Mouse (Mus musculus) megakaryocyte progenitor cell, adult 5-6 weeks (primary cell): ENCODE data around the gene Tsc22d3. TPM values are rescaled to one million over a fixed set of nuclear protein-coding genes. Genes with fewer than 3 reads are reported as not detected.

ENCODE experiments used
- ATAC-seq: replicated peaks from 2 replicates; pipeline ENCODE4 v1.8.0; 2016; ENCODE audit warnings: mild to moderate bottlenecking, moderate TSS enrichment, inconsistent platforms; ENCODE audit not compliant: poor library complexity
- total RNA-seq, 2 experiments: library from RNA; stranded (forward) in 1 of 2; stranded (reverse) in 1 of 2; fragments of 157-497, 149-512 nt in 1 of 2; fragments of 200-1000 nt in 1 of 2; gene quantifications; 2 replicates each; pipeline versions ENCODE4 v1.2.3 to v1.2.4; 2015 to 2017

The Tsc22d3 gene
- total RNA-seq (2015), result 24.6 and 26.8 TPM in 2 replicates
- total RNA-seq (2017), result 25.3 and 29.8 TPM in 2 replicates

DNA sequence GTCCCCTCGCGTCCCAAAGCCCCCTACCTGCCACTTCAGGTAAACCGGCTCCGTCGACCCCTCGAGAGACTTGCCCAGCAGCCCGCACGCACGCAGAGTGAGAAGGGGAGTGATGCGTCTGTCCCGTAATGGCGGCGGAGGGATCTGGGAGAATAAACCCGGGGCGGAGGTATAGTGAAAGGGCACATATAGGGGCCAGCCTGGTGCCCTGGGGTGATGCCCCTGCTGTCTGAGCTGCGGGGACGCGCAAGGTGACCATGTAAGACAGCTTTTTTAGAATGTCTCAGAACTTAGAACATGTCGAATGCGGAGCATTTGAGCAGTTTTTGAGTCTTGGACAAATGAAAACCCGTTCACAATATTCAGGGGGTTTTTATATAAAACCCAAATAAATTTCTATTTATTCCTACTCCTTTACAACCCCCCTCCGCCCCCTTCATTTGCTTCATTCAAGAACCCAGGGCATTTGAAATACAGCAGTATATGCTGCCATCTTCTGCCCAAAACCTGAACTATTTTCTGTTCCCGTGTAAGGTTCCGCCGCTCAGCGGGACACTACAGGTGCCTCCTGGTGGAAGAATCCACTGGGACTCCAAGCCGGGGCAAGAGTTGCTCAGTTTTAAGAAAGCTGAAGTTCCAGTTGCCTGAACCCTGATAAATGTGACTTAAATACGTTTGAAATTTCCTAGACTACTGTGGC, at the start of gene Tsc22d3:
TSS of gene Tsc22d3 (minus strand) at position 250 of the 700 bp plus-strand sequence.
- peak; percentile 79 for ATAC-seq

DNA sequence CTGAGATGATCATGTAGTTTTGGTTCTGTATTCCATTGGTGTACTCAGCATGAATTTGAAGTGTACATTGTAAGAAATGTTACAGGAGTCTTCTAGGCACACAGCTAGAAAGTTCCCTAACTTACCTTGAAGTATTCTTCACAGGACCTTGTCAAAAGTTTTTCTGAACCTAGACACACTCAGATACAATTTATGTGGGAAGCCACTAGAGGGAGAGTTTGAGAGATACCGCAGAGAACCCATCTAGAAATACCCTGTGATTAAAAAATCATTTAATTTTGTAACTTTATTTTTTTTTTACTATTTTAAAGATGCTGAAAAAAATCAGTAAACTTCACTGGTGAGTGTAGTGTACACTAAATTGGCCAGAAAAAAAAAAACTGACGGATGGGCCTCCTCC, 39.1 kb upstream of the Tsc22d3 start:
- ATAC-seq, result no peak

- no peak for ATAC-seq
These were observed 37.6 kb upstream of the Tsc22d3 start for GRCm38 (mm10) chrX:140638028-140638427.

GRCm38 (mm10) chrX:140624875-140625594, 24.6 kb upstream of the Tsc22d3 start:
- ATAC-seq, result peak; percentile 69

DNA sequence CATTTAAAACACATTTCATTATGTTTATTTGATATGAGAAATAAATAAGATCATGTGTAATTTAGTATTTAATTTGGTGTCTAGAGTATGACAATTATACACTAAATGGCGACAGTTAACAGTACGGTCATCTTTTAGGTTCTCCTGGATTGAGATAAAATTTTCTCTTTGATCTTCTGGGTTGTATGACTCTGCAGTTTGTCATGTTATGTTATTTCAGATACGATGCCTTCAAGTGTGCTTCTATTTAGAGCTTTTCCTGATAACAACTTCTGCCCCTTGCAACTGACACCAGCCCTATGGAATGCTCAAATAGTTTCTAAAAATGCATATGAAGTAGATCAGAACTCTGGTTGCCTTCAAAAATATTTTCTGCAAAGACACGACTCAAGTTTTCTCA, 9.5 kb upstream of the Tsc22d3 start:
- ATAC-seq, result no peak; the same call in 1 of the 2 replicates

- no peak for ATAC-seq
These were observed 1.4 kb upstream of the Tsc22d3 start for GRCm38 (mm10) chrX:140601884-140602283.

DNA sequence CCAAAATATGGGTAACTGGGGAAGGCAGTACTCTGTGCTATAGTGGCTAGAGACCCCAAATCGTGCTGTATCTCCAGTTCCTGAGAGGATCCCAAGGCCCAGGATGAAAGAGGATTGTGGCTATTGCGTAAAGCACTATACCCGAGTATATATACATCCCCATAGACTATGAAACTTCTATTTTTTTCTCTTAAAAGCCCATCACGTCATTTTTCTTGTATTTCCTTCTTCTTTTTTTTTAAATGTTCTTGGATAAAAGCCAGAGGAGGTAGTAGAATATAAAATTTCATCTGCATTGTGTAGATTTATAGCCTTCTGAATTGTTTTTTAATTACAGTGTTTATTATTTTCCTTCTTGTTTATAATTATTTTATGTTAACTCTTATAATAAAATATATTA, 852 bp upstream of the Tsc22d3 start:
- no peak for ATAC-seq

GRCm38 (mm10) chrX:140599561-140600409, 674 bp downstream of the Tsc22d3 start:
- no peak for ATAC-seq

DNA sequence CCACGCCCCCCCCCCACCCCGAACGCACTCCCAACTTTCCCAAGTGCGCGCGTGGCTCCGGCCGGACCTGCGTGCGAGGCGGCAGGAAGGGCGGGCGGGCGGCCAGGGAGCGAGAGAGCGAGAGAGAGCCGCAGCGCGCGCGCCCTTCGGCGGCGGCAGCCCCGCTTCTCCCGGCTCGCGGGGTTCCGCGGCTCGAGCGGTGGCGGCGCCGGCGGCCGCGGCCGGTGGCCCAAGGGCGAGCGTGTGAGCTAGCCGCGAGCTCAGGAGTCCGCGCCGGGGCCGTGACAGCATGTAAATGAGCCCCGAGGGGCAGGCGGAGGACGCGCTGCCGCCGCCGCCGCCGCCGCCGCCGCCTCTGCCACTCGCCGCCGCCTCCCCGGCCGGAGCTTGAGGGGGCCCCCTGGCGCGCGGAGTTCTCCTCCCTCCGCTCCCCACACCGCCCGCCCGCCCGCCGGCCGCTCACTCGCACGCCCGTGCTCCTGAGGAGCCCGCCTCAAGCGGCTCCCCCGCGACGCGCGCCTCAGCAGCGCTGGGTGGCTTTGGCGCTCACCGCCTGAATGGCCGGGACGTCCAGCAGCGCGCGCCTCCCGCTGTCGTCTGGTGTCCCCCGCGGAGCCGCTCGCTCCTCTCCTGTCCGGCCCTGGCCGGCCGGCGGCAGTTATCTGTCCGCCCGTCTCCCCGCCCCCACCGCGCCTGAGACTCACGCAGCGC, 1.5 kb downstream of the Tsc22d3 start:
- ATAC-seq, result peak; percentile 56

DNA sequence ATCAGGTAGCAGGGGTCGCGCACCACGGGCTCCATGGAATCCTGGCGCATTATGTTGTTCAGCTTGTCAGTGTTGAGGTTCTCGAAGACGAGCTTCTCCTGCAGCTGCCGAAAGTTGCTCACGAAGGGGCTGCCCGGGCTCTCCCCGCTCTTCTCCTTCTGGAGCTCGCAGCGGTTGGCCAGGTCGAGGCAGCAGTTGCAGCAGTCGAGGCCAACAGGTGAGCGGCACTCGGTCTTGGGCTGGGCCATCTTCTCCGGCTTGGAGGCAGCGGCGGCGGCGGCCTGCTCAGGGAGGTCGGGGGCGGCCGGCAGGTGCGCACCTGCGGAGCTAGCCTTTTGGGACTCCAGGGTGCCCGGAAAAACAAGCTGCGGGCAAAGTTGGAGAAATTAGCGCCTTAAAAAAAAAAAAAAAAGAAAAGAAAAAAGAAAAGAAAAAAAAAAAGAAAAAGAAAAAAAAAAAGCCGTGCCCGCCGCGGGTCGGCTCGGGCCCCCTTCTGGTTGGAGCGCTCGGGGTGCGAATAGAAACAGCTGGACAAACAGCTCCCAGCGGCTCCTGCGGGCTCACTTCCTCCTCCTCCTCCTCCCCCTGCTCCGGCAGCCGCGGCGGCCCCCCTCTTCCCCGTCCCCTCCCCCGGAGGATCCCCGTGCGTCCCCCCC, 2.1 kb downstream of the Tsc22d3 start:
- 0 out of 2 replicates have a peak, but pooled peaks have one; percentile 31 for ATAC-seq

DNA sequence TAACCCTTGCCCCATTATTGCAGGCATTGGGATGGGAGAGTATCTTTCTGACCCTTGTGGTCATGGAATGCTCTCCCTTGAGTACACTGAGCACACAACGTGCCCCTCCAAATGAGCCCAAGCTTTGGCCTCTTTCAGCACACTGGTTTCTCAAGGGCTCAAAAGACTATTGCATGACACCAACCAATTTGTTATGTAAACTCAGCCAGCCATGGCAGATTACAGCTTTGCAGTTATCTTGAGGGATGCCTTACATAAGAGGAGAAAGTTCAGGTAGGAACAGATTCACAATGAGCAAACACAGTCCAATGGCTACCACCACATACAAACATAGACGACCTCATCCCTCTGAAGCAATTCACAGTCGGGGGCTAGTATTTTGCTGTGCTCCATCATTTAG, 9.3 kb downstream of the Tsc22d3 start:
- ATAC-seq, result no peak

GRCm38 (mm10) chrX:140590142-140590541, 10.3 kb downstream of the Tsc22d3 start:
- no peak for ATAC-seq

DNA sequence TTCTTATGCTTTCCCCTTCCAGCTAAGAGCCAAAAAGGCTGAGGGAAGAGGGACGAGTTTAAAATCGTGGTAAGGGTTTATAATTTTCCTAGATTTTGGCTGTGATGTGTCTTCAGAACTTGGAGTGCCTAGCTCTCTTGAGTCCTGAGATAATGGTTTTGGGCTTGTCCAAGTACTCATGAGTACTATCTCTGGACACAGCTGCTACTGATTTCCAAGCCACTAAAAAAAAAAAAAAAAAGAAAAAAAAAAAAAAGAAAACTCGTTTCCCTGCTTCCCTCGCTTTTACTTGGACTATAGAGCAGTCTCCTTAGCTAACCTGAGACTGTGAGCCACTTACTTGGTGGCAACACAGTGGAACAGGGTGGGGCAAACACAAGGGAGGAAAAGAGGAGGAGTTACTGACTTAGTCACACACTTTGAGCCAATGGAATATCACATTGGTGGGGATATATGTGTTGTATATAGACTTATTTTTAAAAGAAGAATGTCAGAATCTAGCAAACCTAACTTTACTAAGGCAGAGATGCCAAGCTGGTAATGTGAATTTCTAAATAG, 11.2 kb downstream of the Tsc22d3 start:
- ATAC-seq, result peak; percentile 61

GRCm38 (mm10) chrX:140588534-140588933, 11.9 kb downstream of the Tsc22d3 start:
- ATAC-seq, result no peak

DNA sequence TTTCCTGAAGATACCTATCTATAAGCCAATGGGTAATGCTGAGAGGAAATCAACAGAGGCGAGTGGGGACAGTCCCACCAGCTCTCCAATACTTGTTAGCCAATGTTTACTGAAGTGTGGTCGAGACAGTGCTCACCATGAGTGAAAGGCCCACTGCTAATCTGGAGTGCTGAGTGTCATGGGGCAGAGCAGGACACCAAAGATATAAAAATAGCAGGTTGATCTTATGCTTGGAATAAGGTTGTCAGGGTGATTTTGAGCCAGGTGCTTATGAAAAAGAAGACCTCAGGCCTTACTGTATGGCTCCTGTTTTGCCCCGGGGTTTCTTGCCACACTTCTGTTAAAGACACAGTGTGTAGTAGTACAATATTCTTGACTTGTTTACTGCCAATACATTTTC, 20.0 kb downstream of the Tsc22d3 start:
- no peak for ATAC-seq

DNA sequence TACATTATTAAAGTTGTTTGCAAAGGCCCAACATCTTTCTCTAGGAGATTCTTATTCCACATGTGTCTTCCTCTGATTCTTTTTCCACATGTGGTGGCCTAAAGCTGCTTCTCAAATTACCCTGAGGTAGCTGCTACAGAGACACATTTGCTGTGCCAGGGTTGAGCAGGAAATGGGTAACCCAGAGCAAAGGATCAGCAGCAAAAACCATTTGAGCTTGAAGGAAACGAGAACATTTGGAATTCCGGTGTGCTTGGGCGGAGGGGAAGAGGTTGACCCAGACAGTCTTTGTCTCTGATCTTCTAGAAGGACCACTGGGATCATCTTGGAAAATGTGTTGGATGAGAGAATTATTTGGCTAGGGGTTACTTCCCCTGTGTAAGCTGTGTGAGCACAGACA, 24.8 kb downstream of the Tsc22d3 start:
- no peak for ATAC-seq

DNA sequence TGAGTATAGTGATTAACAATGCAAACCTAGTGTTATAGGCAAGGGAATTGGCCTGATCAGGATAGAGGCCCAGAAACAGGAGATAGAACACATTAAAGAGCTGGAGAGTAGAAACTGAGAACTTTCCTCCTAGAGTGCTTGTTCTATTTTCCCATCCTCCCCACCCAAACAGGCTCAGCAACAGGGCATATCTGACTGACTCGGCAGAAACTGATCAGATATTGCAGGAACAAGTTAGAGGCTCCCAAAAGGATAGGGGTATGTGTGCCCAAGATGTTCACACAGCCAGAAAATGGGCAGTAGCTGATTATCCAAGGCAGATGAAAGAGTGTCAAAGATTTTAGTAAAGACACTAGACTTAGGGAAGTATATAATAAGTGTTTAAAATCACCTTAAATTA, 25.3 kb downstream of the Tsc22d3 start:
- ATAC-seq, result no peak

DNA sequence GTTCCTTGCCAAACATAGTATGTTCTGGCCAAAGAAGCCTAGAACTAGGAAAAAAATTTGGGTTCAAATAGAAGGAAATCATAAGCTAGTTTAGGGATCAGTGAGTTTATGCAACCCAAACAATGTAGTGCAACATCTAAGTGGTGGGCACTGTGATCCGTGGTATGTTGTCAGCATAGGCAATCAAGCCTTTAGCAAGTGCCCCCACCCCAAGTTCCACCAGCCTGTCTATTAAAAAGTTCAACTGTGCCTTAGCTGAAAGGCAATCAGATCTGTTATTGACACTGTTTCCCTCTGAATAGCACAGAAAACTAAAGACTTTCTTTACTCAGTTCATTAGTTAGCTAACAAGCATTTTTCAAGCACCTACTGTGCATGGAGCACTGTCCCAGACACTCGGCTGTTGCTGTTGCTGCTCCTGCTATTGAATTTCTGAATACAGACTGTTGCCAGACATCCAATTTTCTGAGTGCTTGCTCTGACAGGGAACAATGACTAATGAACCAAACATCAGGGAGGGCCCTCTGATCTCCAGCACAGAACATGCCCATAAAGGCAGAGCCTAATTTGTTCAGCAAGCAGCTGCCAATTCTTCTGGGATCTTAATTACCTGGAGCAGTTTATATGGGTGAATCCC, 27.6 kb downstream of the Tsc22d3 start:
- ATAC-seq, result no peak

GRCm38 (mm10) chrX:140569595-140569994, 30.9 kb downstream of the Tsc22d3 start:
- ATAC-seq, result no peak
